Mouse (Mus musculus): ENCODE results near the gene Filip1l.

Filip1l gene

GRCm38 (mm10) chr16:57437523-57438287, 84.8 kb downstream of the Filip1l start:
- no peak for DNase-seq

GRCm38 (mm10) chr16:57438288-57438685, 85.4 kb downstream of the Filip1l start:
- no peak for DNase-seq

GRCm38 (mm10) chr16:57439206-57439605, 86.3 kb downstream of the Filip1l start:
- no peak for DNase-seq

DNA sequence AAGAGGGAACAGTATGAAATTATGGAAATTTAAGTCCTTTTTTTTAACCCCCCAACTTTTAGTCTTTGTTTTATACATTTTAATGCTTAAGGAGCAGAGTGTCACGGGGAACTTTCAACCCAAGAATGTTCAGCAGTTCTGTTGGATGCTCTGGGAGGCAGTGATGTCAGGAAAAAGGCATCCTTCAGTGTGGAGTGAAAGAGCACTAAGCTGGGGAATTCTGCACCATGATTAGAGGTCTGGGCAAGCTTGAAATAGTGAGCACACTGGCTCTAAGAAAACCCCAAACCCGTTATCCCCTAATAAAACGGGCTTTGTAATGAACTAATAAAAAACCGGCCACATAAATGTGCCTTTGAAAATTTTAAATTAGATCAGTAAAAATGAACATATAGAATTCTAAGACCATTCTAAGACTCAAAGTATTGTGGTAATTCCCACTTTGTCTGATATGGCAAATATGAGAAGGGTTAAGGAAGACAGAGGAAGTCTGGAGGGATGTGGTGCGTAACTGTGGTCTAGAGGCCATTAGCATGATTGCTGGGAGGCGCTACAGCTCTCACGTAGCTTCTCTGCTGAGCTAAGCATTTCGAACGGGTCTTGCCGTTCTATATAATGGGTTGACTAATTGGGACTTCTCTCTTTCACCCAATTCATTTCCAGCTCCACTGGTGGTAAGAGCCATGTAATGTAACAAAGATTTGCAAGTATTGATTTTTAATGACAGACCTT, 88.0 kb downstream of the Filip1l start:
- no peak for DNase-seq

GRCm38 (mm10) chr16:57445096-57446094, 92.5 kb downstream of the Filip1l start:
- no peak for DNase-seq

DNA sequence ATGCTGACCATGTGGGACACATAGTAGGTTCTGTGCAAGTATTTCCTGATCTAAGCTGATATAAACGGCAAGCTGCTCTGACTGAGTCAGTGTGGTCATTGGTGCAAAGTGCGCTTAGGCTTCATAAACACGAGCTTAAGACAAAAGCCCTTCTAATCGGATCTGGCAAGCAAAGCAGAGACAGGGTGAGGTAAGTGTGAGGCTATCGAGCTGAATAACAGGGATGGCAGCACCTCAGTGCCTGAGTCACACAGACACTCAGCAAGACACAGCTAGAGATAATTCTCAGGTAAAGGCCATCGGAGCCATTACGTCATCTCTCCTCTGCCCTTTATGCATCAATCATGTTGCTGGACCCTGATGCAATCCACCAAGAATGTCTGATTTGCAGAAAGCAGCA, 100.1 kb downstream of the Filip1l start:
- no peak for DNase-seq

DNA sequence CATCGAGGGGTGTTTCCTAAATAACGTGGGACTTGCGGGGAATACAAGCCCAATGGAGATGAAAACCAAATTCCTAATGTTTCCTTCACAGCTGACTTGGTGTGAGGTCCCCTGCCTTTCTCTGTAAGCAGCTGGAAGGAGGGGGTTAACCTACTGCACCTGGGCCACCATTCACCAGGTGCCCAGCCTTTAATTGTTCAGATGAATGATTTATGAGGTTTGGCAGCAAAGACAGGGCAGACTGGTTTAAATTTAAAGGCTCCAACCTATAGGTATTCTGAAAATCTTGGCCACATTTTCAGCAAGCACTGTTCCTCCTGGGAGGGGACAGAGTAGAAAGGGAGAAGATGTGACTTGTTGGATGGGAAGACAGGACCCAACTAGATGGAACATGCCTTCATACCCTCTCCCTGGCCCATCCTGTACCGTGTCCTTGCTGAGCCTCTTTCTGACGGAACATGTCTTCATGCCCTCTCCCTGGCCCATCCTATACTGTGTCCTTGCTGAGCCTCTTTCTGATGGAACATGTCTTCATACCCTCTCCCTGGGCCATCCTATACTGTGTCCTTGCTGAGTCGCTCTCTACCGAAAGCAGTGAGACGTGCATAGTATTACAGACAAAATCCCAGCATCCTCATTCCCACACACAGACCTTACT, 101.3 kb downstream of the Filip1l start:
- DNase-seq = no peak

GRCm38 (mm10) chr16:57455573-57455972, 102.7 kb downstream of the Filip1l start:
- DNase-seq = no peak

DNA sequence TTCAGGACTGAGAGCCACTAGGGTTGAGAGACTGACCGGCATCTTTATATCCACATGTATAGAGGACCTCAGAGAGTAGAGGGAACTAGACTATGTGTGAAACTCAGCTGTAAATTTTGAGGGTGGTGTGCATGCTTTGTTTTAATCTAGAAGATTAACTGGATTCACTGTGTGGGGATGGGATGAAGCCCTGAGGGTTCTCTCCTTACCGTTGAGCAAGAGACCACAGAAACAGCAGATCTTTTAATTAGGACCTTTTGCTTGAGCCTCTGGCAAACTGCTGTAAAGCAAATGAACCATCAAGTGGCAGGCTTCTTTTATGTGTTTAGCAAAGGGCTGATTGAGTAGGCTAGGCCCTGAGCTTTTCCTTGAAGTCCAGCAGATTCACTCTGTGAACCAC, 103.1 kb downstream of the Filip1l start:
- DNase-seq = no peak

GRCm38 (mm10) chr16:57465386-57465913, 112.6 kb downstream of the Filip1l start:
- DNase-seq = no peak

GRCm38 (mm10) chr16:57469301-57469700, 116.4 kb downstream of the Filip1l start:
- DNase-seq = no peak

DNA sequence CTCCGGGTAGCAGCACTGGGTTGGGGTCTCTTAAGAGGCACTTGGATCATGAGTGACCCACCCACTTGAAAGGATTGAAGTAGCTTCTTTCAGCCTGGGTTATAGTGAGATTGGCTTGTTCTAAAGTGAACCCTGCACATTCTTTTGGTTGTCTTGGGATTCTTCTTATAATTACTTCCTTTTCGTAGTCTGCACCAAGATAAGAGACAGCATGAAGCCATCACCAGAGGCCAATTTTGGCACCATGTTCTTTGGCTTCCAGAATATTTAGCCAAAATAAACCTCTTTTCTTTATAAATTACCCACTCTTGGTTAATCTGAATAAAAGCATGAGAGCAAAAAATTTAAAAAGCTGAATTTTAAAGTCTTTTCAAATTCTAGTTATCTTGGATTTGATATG, 117.0 kb downstream of the Filip1l start:
- no peak for DNase-seq

DNA sequence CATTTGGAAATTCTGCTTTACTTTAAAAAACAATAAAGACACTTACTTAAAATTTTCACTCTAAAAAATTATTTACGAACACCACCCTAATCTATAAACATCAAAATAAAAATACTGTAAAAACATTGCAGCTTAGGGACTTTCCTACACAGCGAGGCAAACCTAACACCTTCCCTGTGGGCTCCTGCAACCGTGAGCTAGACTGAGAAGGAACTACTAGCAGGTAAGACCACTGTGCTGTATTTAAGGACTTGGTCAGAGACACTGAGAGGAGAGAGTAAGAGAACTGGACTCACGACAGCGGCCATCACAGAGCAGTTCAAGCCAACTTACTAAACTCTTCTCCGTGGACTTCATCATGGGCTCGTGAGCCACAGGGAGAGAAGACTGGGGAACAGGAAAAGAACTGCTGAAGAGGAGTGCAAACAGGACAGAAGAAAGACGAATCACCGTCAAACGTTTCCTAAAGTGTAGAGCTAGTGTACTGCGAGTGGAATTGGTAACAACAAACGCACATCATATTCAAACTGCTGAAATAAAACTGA, 117.5 kb downstream of the Filip1l start:
- no peak for DNase-seq

GRCm38 (mm10) chr16:57471071-57471470, 118.2 kb downstream of the Filip1l start:
- DNase-seq = no peak

- DNase-seq = no peak
These were observed 120.7 kb downstream of the Filip1l start for GRCm38 (mm10) chr16:57473415-57474085.

DNA sequence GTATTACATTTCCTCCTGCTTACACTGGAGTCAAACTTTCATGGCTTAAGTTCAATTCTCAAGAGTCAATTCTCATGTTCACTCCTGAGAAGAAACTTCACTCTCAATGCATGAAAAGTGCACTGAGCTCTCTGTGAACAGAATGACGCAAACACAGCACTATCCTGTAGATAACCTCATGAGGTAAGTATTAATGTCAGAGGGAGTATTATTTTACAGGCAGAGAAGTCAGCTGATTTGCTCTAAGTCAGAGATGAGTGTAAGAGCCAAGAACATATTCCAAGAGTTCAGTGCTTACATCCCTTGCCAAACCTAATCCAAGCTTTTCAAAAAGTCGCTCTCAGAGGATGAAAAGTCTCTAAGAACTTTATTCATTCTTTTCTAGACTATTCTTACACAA, 125.6 kb downstream of the Filip1l start:
- no peak for DNase-seq

DNA sequence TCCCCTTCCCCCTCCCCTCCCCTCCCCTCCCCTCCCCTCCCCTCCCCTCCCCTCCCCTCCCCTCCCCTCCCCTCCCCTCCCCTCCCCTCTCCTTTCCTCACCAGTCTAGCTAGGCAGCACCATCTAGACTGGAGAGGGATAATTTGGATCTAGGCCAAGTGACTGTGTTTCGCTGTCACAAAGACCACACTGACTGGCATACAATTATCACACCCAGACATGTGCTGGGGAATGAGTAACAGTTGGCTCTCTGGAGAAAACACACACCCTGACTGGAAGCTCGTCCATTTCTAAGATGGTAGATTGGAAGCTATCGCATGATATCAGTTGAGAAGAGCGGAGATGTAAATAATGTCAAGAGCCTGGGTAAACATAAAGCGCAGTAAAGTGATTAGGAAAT, 126.9 kb downstream of the Filip1l start:
- no peak for DNase-seq

DNA sequence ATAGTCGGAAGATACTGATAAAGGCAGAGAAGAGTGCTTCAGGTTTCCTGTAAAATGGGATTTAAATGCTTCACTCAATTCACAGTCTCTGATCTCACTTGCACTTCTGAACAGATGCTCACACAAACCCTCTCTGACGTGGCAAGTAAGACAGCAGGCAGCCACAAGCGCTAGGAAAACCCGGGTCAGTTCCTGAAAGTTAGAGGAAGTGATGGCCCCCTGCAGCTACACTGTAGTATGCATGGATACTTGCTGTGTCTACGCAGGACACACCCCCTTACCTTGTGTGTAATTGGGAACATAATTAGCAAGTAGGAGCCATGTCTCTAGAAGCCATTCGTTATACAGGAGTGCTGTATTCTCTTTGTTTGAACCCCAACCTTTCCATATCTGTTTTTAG, 129.4 kb downstream of the Filip1l start:
- no peak for DNase-seq

GRCm38 (mm10) chr16:57482911-57483310, 130.0 kb downstream of the Filip1l start:
- DNase-seq = no peak

- no peak for DNase-seq
These were observed 130.6 kb downstream of the Filip1l start for GRCm38 (mm10) chr16:57483503-57483902.

DNA sequence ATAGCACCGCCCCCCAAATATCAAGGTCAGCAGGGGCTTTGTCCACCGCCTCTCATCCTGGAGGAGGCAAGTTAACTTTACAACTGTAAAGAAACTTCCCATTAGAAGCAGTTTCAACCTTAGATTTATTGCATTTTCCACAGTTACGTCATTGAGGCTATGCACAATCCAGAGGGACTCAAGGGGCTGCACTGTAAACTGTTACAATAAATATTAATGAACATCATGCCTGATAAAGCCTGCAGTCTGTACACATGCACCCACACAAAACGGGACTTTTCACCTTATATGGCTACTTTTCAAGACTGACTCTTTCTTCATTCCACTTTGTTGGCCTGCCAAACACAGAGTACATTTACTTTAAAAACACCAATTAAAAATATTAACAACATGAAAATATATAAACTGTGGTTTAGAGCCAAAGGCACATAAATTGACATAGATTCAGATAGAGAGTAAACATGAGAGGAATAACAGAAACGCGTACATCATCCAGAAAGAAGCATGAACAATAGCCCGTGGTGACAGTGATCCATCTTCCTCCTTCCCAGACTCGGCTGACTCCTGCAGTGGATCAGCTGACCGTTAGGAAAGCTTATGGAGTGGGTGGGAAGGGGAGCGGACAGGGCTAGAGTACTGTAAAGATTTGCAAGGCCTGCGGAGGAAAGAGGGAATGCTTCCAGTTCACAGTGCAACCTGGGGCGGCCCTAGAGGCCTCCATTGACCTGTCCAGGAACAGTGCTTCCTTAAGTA, 131.3 kb downstream of the Filip1l start:
- DNase-seq = no peak

Measured in thymus, postnatal 36 days (tissue).